Mouse (Mus musculus): ENCODE measurements around the gene Nbl1.

Nbl1 gene

GRCm38 (mm10) chr4:139064831-139065230 is 28.0 kb downstream of the Nbl1 start:
- no peak for DNase-seq (ENCODE audit: low spot score in 2 of 2)

DNA sequence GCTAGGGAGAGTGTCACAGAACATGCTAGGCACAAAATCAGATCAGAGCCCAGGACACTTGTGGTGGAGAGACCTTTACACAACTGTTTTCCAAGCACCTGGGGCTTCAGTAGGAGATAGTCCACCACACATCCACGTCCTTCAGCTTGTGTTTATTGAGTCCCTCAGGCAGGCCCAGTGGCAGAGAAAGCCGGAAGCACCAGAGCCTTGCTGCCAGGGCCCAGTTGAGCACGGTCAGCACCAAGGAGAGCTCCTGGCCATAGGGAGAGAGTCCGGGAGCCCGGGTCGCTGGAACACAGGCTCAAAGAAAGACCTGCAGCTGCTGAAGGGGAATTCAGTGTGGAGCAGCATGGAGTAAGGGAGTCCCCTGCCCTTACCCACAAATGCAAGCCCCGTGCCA is 33.2 kb downstream of the Nbl1 start:
- no peak for DNase-seq (ENCODE audit: low spot score in 2 of 2)

DNA sequence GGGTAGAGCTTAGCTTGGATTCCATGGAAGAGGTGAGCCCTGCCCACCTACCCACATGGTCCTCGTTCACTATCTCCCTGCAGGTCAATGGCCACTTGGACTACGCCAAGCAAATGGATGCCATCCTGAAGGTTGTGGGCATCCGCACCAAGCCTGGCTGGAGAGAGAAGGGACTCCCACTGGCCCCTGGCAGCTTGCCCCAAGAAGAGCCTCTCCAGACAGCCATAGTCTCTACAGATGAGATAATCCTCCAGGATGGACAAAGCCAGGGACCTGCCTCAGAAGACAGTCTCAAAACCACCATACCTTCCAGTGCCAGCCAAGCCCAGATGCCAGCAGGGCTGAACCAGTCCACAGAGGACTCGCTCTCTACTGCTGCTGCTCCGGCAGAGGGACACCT is 34.8 kb downstream of the Nbl1 start:
- DNase-seq (ENCODE audit: low spot score in 2 of 2): no peak

DNA sequence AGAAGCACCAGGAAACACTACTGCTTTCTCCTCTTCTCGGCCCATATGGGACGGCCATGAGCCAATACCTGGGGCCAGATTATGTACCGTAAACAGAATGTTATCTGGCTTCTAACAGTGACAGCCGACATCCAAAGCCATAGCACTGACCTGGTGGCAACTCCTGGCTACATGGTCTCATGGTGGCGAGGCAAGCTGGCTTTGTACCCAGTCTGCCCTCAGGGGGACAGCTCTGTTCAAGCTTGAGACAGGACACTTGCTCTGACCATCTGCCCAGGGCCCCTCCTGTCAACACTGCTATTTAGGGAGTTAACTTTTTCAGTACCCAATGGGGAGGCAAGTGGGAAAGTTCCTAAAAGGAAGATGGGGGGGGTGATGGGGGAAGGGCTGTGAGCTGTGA is 35.5 kb downstream of the Nbl1 start:
- DNase-seq (ENCODE audit: low spot score in 2 of 2): no peak

- DNase-seq (ENCODE audit: low spot score in 2 of 2): no peak
These were observed 37.0 kb downstream of the Nbl1 start for GRCm38 (mm10) chr4:139055744-139056143.

DNA sequence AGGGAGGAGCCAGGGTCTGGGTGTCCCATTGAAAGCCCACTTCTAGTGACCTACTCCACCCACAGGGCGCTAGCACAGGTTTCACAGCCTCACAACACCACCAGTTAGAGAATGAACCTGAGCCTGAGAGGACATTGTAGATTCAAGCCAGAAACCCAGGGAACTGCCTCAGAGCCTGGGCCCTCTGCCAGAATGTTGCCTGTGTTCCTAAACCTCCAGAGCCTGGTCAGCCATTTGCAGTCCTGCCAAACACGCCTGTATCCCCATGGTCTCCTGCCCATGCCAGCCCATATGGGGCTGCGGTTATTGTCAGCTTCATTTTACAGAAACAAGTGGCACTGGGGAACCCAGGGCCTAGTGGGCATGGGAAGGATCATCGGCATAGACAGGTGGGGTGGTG is 37.5 kb downstream of the Nbl1 start:
- peak in 1 of 2 experiments; percentile 70 for DNase-seq (ENCODE audit: low spot score in 2 of 2)

- DNase-seq (ENCODE audit: low spot score in 2 of 2): peak; percentile 88 to 89
These were observed 38.4 kb downstream of the Nbl1 start for GRCm38 (mm10) chr4:139054300-139054923.

GRCm38 (mm10) chr4:139053391-139053790 is 39.4 kb downstream of the Nbl1 start:
- DNase-seq (ENCODE audit: low spot score in 2 of 2): no peak

DNA sequence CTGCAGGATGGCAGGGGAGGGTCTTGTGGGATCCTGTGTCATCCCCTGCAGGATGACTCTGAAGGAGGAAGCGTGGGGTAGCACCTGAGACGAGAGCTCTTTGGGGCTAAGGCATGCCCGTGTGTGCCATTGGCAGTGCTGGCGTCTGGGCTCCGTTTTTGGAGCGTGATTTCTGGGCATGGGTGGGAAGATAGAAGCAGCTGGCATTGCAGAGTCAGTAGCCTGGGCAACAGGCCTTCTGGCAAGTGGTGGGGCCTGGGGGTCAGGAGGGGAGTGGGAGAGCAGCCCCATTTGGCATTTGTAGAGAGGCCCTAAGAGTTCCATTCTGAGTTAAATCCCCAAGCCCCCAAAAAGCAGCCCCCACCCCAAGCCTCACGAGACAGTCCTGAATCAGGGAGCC is 40.0 kb downstream of the Nbl1 start:
- no peak for DNase-seq (ENCODE audit: low spot score in 2 of 2)

DNA sequence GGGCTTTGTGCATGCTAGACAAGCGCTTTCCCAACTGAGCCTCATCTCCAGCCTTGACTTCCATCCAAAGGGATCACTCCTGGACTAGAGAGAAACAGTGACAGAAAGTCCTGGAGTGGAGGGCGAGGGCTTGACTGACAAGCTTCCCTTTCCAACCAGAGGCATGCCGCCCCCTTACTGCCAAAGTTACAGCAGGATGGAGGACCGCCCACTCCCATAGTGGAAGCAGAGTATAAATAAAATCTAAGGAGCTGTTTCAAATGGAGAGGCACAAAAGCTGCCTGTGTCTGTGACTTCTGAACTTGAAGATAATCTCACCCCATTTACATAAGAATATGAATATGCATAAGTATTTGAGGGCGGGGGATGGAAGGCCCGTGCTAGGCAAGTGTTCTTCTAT is 44.3 kb downstream of the Nbl1 start:
- DNase-seq (ENCODE audit: low spot score in 2 of 2): peak; percentile 58 to 62

- no peak for DNase-seq (ENCODE audit: low spot score in 2 of 2)
These were observed 46.4 kb downstream of the Nbl1 start for GRCm38 (mm10) chr4:139046354-139046753.

DNA sequence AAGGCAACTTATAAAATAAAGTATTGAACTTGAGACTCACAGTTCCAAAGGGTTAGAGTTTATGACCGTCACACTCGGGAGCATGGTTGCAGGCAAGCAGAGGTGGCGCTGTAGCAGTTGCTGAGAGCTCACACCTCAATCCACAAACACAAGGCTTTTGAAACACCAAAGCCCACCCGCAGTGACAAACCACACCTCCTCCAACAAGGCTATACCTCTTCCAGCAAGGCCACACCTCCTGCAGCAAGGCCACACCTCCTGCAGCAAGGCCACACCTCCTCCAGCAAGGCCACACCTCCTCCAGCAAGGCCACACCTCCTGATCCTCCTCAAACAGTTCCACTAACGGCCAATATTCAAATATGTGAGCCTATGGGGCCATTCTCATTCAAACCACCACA is 48.2 kb downstream of the Nbl1 start:
- DNase-seq (ENCODE audit: low spot score in 2 of 2): no peak

- DNase-seq (ENCODE audit: low spot score in 2 of 2): no peak
These were observed 49.2 kb downstream of the Nbl1 start for GRCm38 (mm10) chr4:139043600-139043999.

DNA sequence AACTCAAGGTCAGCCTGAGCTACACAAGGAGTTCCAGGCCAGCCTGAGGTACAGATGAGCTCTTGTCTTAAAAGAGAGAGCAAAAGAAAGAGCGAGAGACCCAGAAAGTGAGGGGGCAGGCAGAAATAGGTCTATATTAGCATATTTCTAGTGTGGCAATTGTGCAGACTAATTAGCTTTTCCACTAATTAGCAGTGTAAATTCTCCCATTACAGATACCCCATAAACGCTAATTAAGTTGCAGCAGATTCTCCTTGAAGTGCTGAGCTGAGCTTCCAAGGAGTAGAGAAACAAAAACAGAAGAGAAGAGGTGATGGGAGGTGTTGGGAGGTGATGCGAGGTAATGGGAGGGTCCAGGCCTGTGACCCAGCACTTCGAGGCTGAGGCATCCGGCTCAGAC is 50.2 kb downstream of the Nbl1 start:
- DNase-seq (ENCODE audit: low spot score in 2 of 2): no peak

GRCm38 (mm10) chr4:139040084-139040839 is 52.5 kb downstream of the Nbl1 start:
- DNase-seq (ENCODE audit: low spot score in 2 of 2): no peak

- DNase-seq (ENCODE audit: low spot score in 2 of 2): peak; percentile 63 to 76
These were observed 54.8 kb downstream of the Nbl1 start for GRCm38 (mm10) chr4:139037795-139038607.

DNA sequence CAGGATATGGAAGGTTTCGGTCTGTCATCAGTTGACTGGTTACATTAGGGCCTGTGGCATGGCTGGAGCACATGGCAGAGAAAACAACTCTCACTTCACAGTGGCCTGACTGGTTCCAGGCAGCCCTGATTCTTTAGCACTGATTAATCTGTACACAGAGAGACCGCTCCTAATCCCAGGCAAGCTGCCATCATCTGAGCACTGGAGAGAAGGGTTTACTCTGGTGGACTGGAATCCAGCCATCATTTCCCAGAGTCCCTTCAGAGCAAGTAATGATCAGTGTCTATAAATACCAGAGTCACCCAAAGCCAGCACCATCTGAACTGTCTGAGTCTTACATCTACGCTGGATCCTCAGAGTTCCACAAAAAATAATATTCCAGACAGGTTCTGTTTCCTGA is 57.0 kb downstream of the Nbl1 start:
- DNase-seq (ENCODE audit: low spot score in 2 of 2): peak; percentile 53 to 61

DNA sequence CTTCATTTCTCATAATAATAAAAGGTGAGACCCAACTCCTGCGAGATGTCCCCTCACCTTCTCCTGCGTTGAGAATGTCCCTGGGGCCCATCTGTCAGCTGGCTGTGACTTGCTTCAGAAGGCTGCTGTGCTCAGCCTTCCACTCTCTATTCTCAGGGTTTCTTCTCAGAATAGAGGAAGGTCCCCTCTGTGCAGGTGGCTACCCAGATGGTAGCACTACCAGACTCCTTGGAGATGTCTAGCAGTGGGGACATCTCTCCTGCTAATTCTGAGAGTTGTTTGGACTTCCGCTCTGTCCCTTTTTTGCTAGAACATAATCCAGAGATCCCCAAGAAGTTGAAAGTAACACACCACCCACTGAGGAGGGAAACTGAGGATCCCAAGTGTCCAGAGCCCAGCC is 57.9 kb downstream of the Nbl1 start:
- no peak for DNase-seq (ENCODE audit: low spot score in 2 of 2)

- peak in 1 of 2 experiments; percentile 33 for DNase-seq (ENCODE audit: low spot score in 2 of 2)
These were observed 58.3 kb downstream of the Nbl1 start for GRCm38 (mm10) chr4:139034540-139034939.

GRCm38 (mm10) chr4:139034010-139034367 is 58.8 kb downstream of the Nbl1 start:
- no peak for DNase-seq (ENCODE audit: low spot score in 2 of 2)

GRCm38 (mm10) chr4:139033263-139034009 is 59.4 kb downstream of the Nbl1 start:
- no peak for DNase-seq (ENCODE audit: low spot score in 2 of 2)

DNA sequence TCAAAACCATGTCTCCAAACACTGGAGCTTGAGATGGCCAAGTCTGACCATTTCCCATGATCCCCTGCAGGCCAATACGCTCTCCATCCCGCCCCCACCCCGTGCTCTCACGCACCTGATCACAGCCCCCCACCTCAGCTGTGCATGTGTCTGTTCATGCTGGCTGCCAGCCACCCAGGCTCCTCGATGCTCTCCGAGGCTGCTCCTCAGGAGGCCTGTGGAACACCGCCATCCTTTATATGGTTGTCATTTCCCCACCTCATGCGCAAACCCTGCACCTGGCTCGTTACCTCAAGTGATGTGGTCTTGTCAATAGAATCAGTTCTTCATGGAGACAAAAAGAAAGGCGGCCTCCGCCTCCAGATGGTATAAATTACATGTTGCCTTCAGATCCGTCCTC is 60.3 kb downstream of the Nbl1 start:
- no peak for DNase-seq (ENCODE audit: low spot score in 2 of 2)
